Mouse (Mus musculus) stomach, embryonic 14.5 days (tissue): ENCODE results near the gene Olfr1417. TPM values are rescaled to one million over a fixed set of nuclear protein-coding genes. Genes with fewer than 3 reads are reported as not detected.

ENCODE experiments used
- ATAC-seq: fragments of 200-750 bp; cut with Nextera tagmentation; 2 replicates; pipeline ENCODE4 v1.8.0; 2017; ENCODE audit warnings: low read depth, moderate TSS enrichment; ENCODE audit not compliant: insufficient number of reproducible peaks, insufficient read depth, low FRiP score
- H3K27ac ChIP-seq: fragments of 300-500 bp; sonication (generic); 2 replicates; pipeline ENCODE4 v1.5.1; 2014; ENCODE audit warnings: mild to moderate bottlenecking, low read length, moderate library complexity, mixed read lengths
- H3K27me3 ChIP-seq: fragments of 300-500 bp; sonication (generic); 2 replicates; pipeline ENCODE4 v1.6.1; 2014; ENCODE audit warnings: low read length, control low read depth, mixed read lengths; ENCODE audit not compliant: control insufficient read depth, insufficient read depth
- H3K36me3 ChIP-seq: fragments of 300-500 bp; sonication (generic); 2 replicates; pipeline ENCODE4 v1.6.1; 2014; ENCODE audit warnings: mild to moderate bottlenecking, control low read depth, low read length, moderate library complexity, mixed read lengths; ENCODE audit not compliant: control insufficient read depth, insufficient read depth
- H3K4me1 ChIP-seq: fragments of 300-500 bp; sonication (generic); 2 replicates; pipeline ENCODE4 v1.6.1; 2014; ENCODE audit warnings: low read length, control low read depth, mixed read lengths; ENCODE audit not compliant: control insufficient read depth, insufficient read depth
- H3K4me2 ChIP-seq: fragments of 300-500 bp; sonication (generic); replicated peaks from 2 replicates; pipeline ENCODE4 v1.6.1; 2014; ENCODE audit warnings: low read depth, low read length, control low read depth
- H3K4me3 ChIP-seq: fragments of 300-500 bp; sonication (generic); 2 replicates; pipeline ENCODE4 v1.5.1; 2014; ENCODE audit warnings: low read depth, low read length, control low read depth
- H3K9ac ChIP-seq: fragments of 300-500 bp; sonication (generic); replicated peaks from 2 replicates; pipeline ENCODE4 v1.6.1; 2014; ENCODE audit warnings: low read depth, mild to moderate bottlenecking, control low read depth, low read length, moderate library complexity, mixed read lengths
- H3K9me3 ChIP-seq: fragments of 300-500 bp; sonication (generic); 2 replicates; pipeline ENCODE4 v1.6.1; 2016; ENCODE audit warnings: low read depth, low read length, control low read depth; ENCODE audit not compliant: control insufficient read depth
- WGBS: fragments of 180-500 bp; shearing (Covaris S2); extraction: QIAGEN DNeasy Blood & Tissue Kit; methylation state at CpG from one replicate; pipeline ENCODE4 v1.1.7; 2014; 5-methylcytosine and 5-hydroxymethylcytosine counted together
- polyA plus RNA-seq: library from polyadenylated mRNA; unstranded; fragments of >200 nt; fragmentation: Nextera tagmentation; extraction: Ambion mirVana; gene quantifications from 2 replicates; pipeline ENCODE4 v1.2.1, GENCODE M21; 2014

Olfr1417 gene
- polyA plus RNA-seq, 1 experiment from 2014 or later, result not detected

DNA sequence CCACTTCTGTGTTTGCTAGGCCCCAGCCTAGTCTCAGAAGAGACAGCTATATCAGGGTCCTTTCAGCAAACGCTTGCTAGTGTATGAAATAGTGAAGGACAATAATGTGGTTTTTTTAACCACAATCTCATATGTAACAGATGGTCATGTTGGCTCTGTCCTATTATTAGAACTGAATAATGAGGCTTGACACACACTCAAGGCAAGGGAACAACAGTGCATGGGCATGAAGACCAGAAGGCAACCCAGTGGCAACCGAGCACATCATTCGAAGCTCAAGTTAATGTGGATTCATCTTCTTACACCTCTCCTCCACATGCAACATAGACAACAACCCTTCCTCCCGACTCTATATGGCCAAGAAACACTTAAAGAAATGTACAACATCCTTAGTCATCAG is 7.3 kb upstream of the Olfr1417 start:
- no peaks in the 10 kb centered on the region for H3K36me3 ChIP-seq
- H3K4me3 ChIP-seq, result no peak overlapping the region
- H3K9ac ChIP-seq, result no peak overlapping the region
- no peaks in the 10 kb centered on the region for H3K9me3 ChIP-seq
- H3K27ac ChIP-seq, result no peak overlapping the region
- 85% methylated on average over 4 of the region's 4 CpGs for WGBS
- no peaks in the 10 kb centered on the region for H3K27me3 ChIP-seq
- no peak for ATAC-seq
- H3K4me1 ChIP-seq, result no peaks in the 10 kb centered on the region
- H3K4me2 ChIP-seq, result no peak overlapping the region

DNA sequence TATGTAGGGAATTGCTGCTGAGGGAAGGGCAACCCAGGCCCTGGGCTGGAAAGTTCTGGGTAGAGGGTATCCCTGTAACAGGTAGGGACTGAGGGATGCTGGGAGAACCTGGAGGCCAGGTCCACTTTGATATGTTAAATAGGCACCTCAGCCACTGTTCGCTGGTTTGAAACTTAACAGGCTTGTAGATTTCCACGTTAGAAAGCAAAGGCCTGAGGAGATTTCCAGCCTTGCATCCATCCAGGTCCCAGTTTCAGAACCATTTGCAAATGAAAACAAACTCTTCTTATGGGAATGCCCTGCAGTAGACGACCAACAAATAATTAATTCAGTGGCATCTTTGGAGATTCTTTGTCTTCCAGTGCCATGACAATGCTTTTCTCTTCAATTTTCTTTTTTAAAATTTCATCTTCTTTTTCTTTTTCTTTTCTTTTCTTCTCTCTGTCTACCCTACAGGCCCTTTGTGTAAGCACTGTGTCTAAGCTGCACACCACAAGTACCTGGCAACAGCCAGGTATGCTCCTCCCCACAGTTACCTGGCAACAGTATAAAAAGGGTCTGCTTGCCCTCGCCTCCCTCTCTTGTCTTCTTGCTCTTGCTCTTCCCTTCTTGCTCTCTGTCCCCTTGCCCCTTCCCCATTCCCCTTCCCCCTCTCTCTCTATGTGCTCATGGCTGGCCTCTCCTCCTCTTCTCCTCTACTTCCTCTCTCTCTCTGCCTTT is 15.5 kb downstream of the Olfr1417 start:
- Histone ChIP-seq H3K4me3 (no peak overlapping the region), H3K4me2 (no peak overlapping the region), H3K27me3 (no peaks in the 10 kb centered on the region), H3K4me1 (no peaks in the 10 kb centered on the region), H3K9ac (no peak overlapping the region), H3K36me3 (no peaks in the 10 kb centered on the region), H3K9me3 (no peaks in the 10 kb centered on the region), H3K27ac (no peak overlapping the region)
- 35% methylated on average over 4 of the region's 4 CpGs for WGBS
- ATAC-seq, result no peak

- no peak for ATAC-seq
- Histone ChIP-seq H3K36me3 (no peaks in the 10 kb centered on the region), H3K4me2 (peak overlapping the region; percentile 80), H3K27me3 (no peaks in the 10 kb centered on the region), H3K9me3 (no peaks in the 10 kb centered on the region), H3K4me3 (peak overlapping the region; percentile 75), H3K27ac (no peak overlapping the region), H3K9ac (no peak overlapping the region; the same call in 1 of the 2 replicates), H3K4me1 (no peaks in the 10 kb centered on the region)
- 31% methylated on average over 6 of the region's 6 CpGs for WGBS
These were observed 18.8 kb downstream of the Olfr1417 start for GRCm38 (mm10) chr19:11820211-11820610.

- peak; percentile 57; the same call in 1 of the 2 replicates for ATAC-seq
- Histone ChIP-seq H3K9me3 (no peaks in the 10 kb centered on the region), H3K36me3 (no peaks in the 10 kb centered on the region), H3K27ac (no peak overlapping the region), H3K4me1 (peaks cover 4% of the 10 kb centered on the region), H3K4me3 (peak overlapping the region; percentile 75), H3K4me2 (peak overlapping the region; percentile 80), H3K9ac (no peak overlapping the region; the same call in 1 of the 2 replicates), H3K27me3 (no peaks in the 10 kb centered on the region)
- under 1% methylated on average over 15 of the region's 15 CpGs for WGBS
These were observed 19.2 kb downstream of the Olfr1417 start for GRCm38 (mm10) chr19:11819800-11820199.

DNA sequence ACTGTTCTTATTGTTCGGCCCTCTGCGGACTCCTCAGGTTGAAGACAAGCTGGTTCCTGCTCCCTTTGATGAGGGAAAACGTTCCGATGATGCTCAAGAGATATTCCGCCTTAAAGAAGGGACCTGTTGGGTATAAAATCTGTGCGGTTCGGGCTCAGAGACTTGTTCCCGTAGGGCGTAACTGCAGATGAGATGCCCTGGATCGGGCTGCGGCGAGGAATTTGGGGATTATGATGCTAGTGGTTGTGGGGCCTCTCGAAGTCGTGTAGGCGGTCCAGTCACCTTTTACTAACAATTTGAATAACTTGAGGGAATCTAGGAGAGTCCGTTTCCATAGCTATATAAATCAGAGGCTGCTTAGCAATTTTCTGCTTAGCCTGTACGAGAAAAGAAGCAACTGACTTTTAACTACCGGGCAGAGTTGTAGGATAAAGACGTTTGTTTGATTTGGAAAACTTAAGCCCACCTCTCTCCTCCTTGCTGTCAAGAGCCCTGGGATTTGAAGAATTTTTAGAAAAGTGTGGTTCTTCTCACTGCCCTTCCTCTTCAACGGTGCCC is 19.8 kb downstream of the Olfr1417 start, which contains the start of gene Stx3:
Gene Stx3 (minus strand): TSS at position 261 of the 558 bp plus-strand sequence.
- peaks cover 9% of the 10 kb centered on the region for H3K4me1 ChIP-seq
- peak within 1 kb of the TSS; percentile 75 for H3K4me3 ChIP-seq
- H3K36me3 ChIP-seq, result no peaks in the 10 kb centered on the region
- H3K27me3 ChIP-seq, result no peaks in the 10 kb centered on the region
- H3K27ac ChIP-seq, result peak within 1 kb of the TSS; percentile 63; the same call in 1 of the 2 replicates
- under 1% methylated on average over 20 of the region's 20 CpGs for WGBS
- H3K9ac ChIP-seq, result peak within 1 kb of the TSS; percentile 73
- no peaks in the 10 kb centered on the region for H3K9me3 ChIP-seq
- no peak for ATAC-seq
- peak within 1 kb of the TSS; percentile 80 for H3K4me2 ChIP-seq

DNA sequence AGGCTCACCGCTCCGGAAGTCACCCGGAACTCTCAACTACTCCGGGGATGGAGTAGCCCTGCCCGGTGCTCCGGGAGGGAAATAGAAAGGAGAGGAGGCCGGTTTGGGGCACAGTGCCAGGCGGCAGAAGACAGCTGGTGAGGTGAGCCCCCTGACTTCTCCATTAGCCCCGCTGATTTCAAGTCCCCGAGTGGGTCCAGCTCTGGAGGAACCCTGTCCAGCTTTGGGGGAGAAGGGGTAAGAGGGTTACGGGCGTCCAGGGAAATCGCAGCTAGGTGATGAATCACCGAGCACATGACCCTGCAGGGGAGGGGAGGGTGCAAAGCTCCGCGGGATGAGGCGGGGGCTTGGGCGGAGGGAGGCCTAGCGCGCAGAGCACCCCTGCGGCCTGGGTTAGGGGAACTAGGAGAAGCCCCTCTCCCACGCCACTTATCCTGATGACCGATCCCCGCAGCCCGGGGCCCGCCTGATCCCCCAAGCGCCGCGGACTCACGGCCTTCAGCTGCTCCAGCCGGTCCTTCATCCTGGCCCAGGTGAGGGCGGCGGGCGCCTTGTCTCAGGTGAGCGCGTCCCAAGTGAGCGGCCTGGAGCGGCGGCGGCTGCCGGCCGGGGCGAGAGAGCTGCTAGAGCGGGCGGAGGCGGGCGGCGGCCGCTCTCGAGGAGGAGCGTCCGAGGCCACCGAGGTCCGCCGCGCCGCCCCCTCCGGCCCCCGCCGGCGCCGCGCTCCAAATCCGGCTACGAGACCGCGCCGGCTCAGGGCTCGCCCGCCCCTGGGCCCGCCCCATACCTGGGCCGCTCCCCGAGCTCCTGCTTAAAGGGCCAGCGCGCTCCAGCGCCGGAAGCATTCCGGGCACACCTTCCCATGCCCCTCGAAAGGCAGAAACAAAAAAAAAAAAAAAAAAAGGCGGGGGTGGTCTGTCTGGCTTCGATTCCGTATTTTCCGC is 20.5 kb downstream of the Olfr1417 start:
- H3K9ac ChIP-seq, result peak overlapping the region; percentile 73
- H3K9me3 ChIP-seq, result no peaks in the 10 kb centered on the region
- peak overlapping the region; percentile 75 for H3K4me3 ChIP-seq
- peak overlapping the region; percentile 80 for H3K4me2 ChIP-seq
- peak; percentile 89 for ATAC-seq
- peaks cover 14% of the 10 kb centered on the region for H3K4me1 ChIP-seq
- H3K36me3 ChIP-seq, result no peaks in the 10 kb centered on the region
- under 1% methylated on average over 71 of the region's 83 CpGs for WGBS
- H3K27me3 ChIP-seq, result no peaks in the 10 kb centered on the region
- H3K27ac ChIP-seq, result peak overlapping the region; percentile 63; the same call in 1 of the 2 replicates

DNA sequence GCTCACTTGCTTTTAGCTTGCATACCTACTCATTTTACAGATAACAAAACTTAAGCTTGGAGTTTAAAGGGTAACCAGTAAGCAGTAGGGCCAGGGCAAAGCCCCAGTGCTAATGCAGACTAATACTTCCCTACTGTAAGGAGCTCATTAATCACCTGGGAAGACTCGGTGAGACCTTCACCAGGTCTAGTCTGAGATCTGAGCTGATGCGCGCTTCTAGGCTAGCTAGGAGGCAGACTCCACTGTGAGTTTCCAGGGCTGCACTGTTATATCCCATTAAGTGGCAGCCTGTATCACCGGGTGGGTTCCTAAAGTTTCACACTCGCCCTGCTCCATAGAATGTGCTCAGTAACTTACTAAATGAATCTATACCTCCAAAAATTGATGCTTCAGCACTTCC is 21.4 kb downstream of the Olfr1417 start:
- H3K27ac ChIP-seq, result no peak overlapping the region
- H3K36me3 ChIP-seq, result no peaks in the 10 kb centered on the region
- peaks cover 18% of the 10 kb centered on the region for H3K4me1 ChIP-seq
- no peaks in the 10 kb centered on the region for H3K9me3 ChIP-seq
- no peak overlapping the region for H3K9ac ChIP-seq
- no peak for ATAC-seq
- no peaks in the 10 kb centered on the region for H3K27me3 ChIP-seq
- WGBS, result 7% methylated on average over 5 of the region's 5 CpGs
- peak overlapping the region; percentile 80 for H3K4me2 ChIP-seq
- H3K4me3 ChIP-seq, result peak overlapping the region; percentile 75; the same call in 1 of the 2 replicates

- no peaks in the 10 kb centered on the region for H3K36me3 ChIP-seq
- H3K4me2 ChIP-seq, result no peak overlapping the region
- H3K27me3 ChIP-seq, result no peaks in the 10 kb centered on the region
- no peaks in the 10 kb centered on the region for H3K9me3 ChIP-seq
- 49% methylated on average over 6 of the region's 6 CpGs for WGBS
- H3K27ac ChIP-seq, result no peak overlapping the region
- ATAC-seq, result no peak
- peaks cover 23% of the 10 kb centered on the region for H3K4me1 ChIP-seq
- H3K4me3 ChIP-seq, result no peak overlapping the region
- H3K9ac ChIP-seq, result no peak overlapping the region
These were observed 22.3 kb downstream of the Olfr1417 start for GRCm38 (mm10) chr19:11816706-11817105.
